Mouse (Mus musculus) heart, embryonic 14.5 days (tissue): ENCODE measurements around the gene Vldlr. TPM values are rescaled to one million over a fixed set of nuclear protein-coding genes. Genes with fewer than 3 reads are reported as not detected.

Experiments used
- ATAC-seq: fragments of 200-750 bp; cut with Nextera tagmentation; 2 replicates; pipeline ENCODE4 v1.8.0; 2017; ENCODE audit warnings: low read depth, moderate TSS enrichment; ENCODE audit not compliant: insufficient number of reproducible peaks, insufficient read depth, low FRiP score
- H3K27ac ChIP-seq, 2 experiments: fragments of 200-500 bp in 1 of 2; fragments of 300-500 bp in 1 of 2; sonication (generic) in 1 of 2; replicated peaks in 1 of 2; 2 replicates each; pipeline ENCODE4 v1.5.1; 2012 to 2014; ENCODE audit warnings: low read depth in 2 of 2, low read length in 2 of 2, control low read depth in 1 of 2, mild to moderate bottlenecking in 1 of 2, mixed read lengths in 1 of 2; ENCODE audit not compliant: control insufficient read depth in 1 of 2, insufficient read depth in 1 of 2
- H3K27me3 ChIP-seq: fragments of 300-500 bp; sonication (generic); 2 replicates; pipeline ENCODE4 v1.6.1; 2014; ENCODE audit warnings: mild to moderate bottlenecking, low read length, control low read depth; ENCODE audit not compliant: control insufficient read depth, insufficient read depth
- H3K36me3 ChIP-seq: fragments of 300-500 bp; sonication (generic); 2 replicates; pipeline ENCODE4 v1.6.1; 2014; ENCODE audit warnings: mild to moderate bottlenecking, control low read depth, low read length, mixed read lengths; ENCODE audit not compliant: control insufficient read depth, insufficient read depth
- H3K4me1 ChIP-seq, 2 experiments: fragments of 200-500 bp in 1 of 2; fragments of 300-500 bp in 1 of 2; sonication (generic) in 1 of 2; 2 replicates each; pipeline ENCODE4 v1.6.1; 2012 to 2014; ENCODE audit warnings: low read length in 2 of 2, control low read depth in 1 of 2, mixed read lengths in 1 of 2; ENCODE audit not compliant: control insufficient read depth in 2 of 2, insufficient read depth in 2 of 2
- H3K4me2 ChIP-seq: fragments of 300-500 bp; sonication (generic); 2 replicates; pipeline ENCODE4 v1.6.1; 2014; ENCODE audit warnings: mild to moderate bottlenecking, low read length
- H3K4me3 ChIP-seq, 2 experiments: fragments of 200-500 bp in 1 of 2; fragments of 300-500 bp in 1 of 2; sonication (generic) in 1 of 2; 2 replicates each; pipeline ENCODE4 v1.5.1; 2012 to 2014; ENCODE audit warnings: low read length in 2 of 2, mild to moderate bottlenecking in 2 of 2, control low read depth in 1 of 2, low read depth in 1 of 2, moderate library complexity in 1 of 2; ENCODE audit not compliant: control insufficient read depth in 1 of 2, insufficient read depth in 1 of 2
- H3K9ac ChIP-seq: fragments of 300-500 bp; sonication (generic); 2 replicates; pipeline ENCODE4 v1.6.1; 2014; ENCODE audit warnings: mild to moderate bottlenecking, low read length
- H3K9me3 ChIP-seq: fragments of 300-500 bp; sonication (generic); 2 replicates; pipeline ENCODE4 v1.6.1; 2016; ENCODE audit warnings: low read length, control low read depth; ENCODE audit not compliant: control insufficient read depth
- WGBS: fragments of 180-500 bp; shearing (Covaris S2); extraction: QIAGEN DNeasy Blood & Tissue Kit; methylation state at CpG from one replicate; pipeline ENCODE4 v1.1.7; 2014; 5-methylcytosine and 5-hydroxymethylcytosine counted together
- polyA plus RNA-seq: library from polyadenylated mRNA; unstranded; fragments of >200 nt; fragmentation: Nextera tagmentation; extraction: Ambion mirVana; gene quantifications from 2 replicates; pipeline ENCODE4 v1.2.1, GENCODE M21; 2014

The Vldlr gene
- polyA plus RNA-seq, 1 experiment from 2014 or later = 31.5 TPM

DNA sequence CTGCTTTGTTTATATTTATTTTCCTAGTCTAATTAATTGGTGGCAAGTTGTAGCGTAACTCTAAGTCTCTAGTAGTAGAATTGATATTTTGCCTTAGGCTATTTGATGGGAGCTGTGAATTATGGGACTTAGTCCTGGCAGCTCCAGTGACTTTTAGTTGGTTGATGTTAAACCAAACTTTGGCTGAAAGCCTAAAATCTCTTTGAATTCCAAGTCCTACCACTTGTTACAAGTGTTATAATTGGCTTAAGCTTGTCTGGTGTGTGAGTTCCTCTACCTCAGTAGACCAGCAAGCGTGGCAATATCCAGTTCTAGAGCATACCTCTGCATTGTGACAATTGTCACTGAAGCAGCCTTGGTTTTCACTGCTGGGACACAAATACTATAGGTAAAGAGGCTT lies 17.1 kb downstream of the Vldlr start:
- no peak overlapping the region for H3K27ac ChIP-seq
- no peaks in the 10 kb centered on the region for H3K27me3 ChIP-seq
- ATAC-seq = no peak
- WGBS = 76% methylated on average over 2 of the region's 2 CpGs
- H3K4me1 ChIP-seq = peaks cover 0 to 3% of the 10 kb centered on the region in 2 experiments; a peak in 1 of 4 replicates
- no peak overlapping the region for H3K4me2 ChIP-seq
- no peak overlapping the region for H3K4me3 ChIP-seq
- H3K36me3 ChIP-seq = peaks cover 64% of the 10 kb centered on the region
- H3K9me3 ChIP-seq = no peaks in the 10 kb centered on the region
- no peak overlapping the region for H3K9ac ChIP-seq

DNA sequence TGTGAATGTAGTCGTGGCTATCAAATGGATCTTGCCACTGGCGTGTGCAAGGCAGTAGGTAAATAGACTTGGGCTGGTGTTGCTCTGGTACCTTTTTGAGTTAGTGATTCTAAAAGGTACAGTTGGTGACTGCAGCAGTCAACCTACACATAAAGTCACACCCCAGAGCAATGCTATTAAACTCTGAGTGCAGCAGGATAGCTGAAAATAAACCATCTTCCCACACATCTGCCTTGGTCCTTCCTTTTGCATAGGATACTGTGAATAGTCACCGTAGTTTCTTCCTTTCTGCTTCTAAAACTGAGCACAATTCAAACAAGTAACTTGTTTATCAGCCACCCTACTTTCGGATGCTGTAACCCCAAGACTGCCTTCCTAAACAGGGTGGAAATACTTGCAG lies 23.6 kb downstream of the Vldlr start:
- no peak overlapping the region for H3K4me3 ChIP-seq
- peaks cover 73% of the 10 kb centered on the region for H3K36me3 ChIP-seq
- no peaks in the 10 kb centered on the region for H3K4me1 ChIP-seq
- 86% methylated on average over 4 of the region's 4 CpGs for WGBS
- H3K4me2 ChIP-seq = no peak overlapping the region
- H3K27ac ChIP-seq = no peak overlapping the region
- no peak for ATAC-seq
- H3K9ac ChIP-seq = no peak overlapping the region
- no peaks in the 10 kb centered on the region for H3K9me3 ChIP-seq
- no peaks in the 10 kb centered on the region for H3K27me3 ChIP-seq

DNA sequence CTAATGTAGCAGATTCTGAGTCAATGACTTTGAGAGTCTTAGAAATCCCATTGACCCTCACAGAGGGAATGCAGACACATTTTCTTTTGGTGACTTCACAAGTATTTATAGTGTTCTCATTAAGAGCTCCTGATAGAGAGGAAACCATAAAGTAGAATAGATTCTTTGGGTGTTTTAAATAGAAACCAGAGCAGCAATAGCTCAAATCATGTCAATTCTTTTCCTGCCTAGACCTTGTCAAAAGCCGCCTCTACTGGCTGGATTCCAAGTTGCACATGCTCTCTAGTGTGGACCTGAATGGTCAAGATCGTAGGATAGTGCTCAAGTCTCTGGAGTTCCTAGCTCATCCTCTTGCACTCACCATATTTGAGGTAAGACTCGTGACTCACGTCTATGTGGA lies 27.2 kb downstream of the Vldlr start:
- Histone ChIP-seq H3K4me1 (no peaks in the 10 kb centered on the region), H3K4me2 (no peak overlapping the region), H3K9me3 (no peaks in the 10 kb centered on the region), H3K4me3 (no peak overlapping the region), H3K9ac (no peak overlapping the region), H3K36me3 (peaks cover 78% of the 10 kb centered on the region), H3K27ac (peak overlapping the region; percentile 72 to 77), H3K27me3 (no peaks in the 10 kb centered on the region)
- 31% methylated on average over 4 of the region's 4 CpGs for WGBS
- 0 out of 2 replicates have a peak, but pooled peaks have one; percentile 50 for ATAC-seq

DNA sequence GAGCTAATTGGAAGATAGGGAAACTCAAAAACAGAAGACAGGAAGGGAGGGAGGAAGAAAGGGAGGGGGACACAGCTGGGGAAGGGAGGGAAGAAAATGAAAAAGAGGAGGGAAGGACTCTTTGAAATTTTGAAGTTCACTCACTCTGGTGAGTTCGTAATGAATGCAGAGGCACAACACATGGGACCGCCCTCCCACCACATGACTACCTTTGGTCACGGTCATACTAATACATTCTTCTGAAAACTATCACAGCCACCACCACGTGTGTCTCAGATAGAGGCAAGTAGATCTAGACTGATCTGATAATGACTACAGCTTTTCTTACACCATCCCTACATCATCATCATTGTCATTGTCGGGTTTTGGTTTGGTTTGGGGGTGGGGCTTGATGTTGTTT lies 38.5 kb downstream of the Vldlr start:
- WGBS = 89% methylated on average over 5 of the region's 5 CpGs
- Histone ChIP-seq H3K9me3 (no peaks in the 10 kb centered on the region), H3K27me3 (no peaks in the 10 kb centered on the region), H3K27ac (no peak overlapping the region), H3K4me2 (no peak overlapping the region), H3K4me1 (no peaks in the 10 kb centered on the region), H3K4me3 (no peak overlapping the region), H3K36me3 (peaks cover 17% of the 10 kb centered on the region), H3K9ac (no peak overlapping the region)
- no peak for ATAC-seq

DNA sequence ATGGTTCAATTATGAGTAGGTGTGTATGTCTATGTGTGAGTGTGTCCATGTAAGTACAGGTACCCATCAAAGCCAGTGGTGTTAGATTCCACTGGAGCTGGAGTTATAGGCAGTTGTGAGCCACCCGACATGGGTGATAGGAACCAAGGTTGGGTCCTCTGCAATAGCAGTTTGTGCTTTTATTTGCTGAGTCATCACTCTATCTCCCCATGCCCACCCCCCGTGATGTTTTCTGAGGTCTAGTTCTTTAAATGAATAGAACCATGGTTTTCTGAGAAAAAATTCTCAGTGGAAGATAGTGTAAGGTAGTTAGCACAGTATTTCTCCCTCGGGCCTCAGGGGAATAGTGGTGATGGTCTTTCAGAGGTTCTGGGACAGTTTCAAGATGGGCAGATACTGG lies 39.4 kb downstream of the Vldlr start:
- Histone ChIP-seq H3K9ac (no peak overlapping the region), H3K9me3 (no peaks in the 10 kb centered on the region), H3K36me3 (peaks cover 8% of the 10 kb centered on the region; the same call in 1 of the 2 replicates), H3K4me2 (no peak overlapping the region), H3K4me1 (no peaks in the 10 kb centered on the region), H3K27ac (no peak overlapping the region), H3K4me3 (no peak overlapping the region), H3K27me3 (no peaks in the 10 kb centered on the region)
- ATAC-seq = no peak
- WGBS = 78% methylated on average over 3 of the region's 3 CpGs

DNA sequence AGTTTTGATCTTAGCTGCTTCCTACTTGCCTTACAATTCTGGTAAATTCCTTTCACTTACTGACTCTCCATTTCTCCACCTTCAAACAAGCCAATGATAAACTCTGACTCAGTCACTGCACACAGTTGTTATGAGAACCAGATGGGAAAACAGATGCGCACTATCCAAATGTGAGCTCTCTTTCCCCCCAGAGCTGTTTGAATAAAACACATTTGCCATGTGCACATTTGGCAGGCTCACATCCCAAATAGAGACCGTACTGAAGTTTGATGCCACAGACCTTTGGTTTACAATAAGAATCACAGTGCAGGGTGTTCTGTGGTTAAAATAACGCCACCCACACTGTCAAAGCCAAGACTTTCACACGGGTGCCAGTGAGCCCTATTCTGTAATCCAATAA lies 43.8 kb downstream of the Vldlr start:
- no peak for ATAC-seq
- Histone ChIP-seq H3K4me2 (no peak overlapping the region), H3K4me1 (peaks cover 0 to 2% of the 10 kb centered on the region in 2 experiments; a peak in 1 of 4 replicates), H3K27ac (no peak overlapping the region), H3K27me3 (no peaks in the 10 kb centered on the region), H3K4me3 (no peak overlapping the region), H3K9me3 (no peaks in the 10 kb centered on the region), H3K9ac (no peak overlapping the region), H3K36me3 (no peaks in the 10 kb centered on the region)
- 79% methylated on average over 4 of the region's 4 CpGs for WGBS

DNA sequence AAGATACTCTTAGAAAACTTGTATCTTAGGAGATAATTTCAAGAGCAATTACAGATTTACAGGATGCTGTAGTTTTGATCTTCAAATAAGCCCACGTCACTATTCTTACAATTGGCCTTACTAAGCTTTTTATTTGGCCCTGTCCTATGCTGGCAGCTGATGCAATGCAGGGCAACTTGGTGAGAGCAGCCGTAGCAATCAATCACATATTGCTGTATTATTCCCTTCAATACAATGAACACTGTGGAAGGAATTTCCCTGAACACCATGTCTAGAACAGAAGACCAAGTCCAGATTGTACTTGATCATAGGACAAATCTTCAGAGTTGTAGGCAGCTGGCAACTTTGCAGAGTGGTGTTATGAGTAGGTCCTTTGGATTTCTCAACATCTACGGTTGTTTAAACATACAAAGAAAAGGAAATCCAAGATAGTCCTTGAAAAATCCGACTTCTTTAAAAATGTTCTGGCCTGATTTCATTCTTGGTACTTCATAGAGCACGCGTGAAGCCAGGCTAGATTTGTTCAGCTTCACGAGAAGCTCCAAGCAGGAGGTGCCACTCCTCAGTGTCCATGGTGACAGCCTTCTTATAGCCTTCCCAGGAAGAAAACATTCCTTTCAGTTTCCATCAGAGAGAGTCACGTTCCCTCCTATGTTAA lies 44.5 kb downstream of the Vldlr start:
- ATAC-seq = no peak
- H3K9me3 ChIP-seq = no peaks in the 10 kb centered on the region
- WGBS = 79% methylated on average over 8 of the region's 8 CpGs

DNA sequence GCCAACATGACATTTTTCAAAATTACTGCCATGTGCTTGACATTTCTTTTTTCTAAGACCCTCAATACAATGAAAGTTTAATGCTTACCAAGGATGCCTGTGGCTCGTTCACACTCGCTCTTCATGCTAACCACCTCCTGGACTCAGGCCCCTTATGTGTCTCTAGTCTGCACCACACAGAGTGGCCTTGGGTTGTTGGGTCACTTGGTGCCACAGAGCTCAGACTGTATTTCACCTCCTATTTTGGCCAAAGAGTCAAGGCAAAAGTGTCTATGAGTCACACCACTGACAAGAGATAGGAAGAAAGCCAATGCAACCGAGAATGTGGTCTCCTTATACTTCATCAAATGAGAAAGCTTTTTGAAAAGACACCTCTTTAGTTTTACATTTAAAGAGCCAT lies 45.9 kb downstream of the Vldlr start:
- Histone ChIP-seq H3K4me3 (no peak overlapping the region), H3K27ac (no peak overlapping the region), H3K4me1 (peaks cover 0 to 2% of the 10 kb centered on the region in 2 experiments; a peak in 1 of 4 replicates), H3K9ac (no peak overlapping the region), H3K4me2 (no peak overlapping the region), H3K27me3 (no peaks in the 10 kb centered on the region), H3K9me3 (no peaks in the 10 kb centered on the region), H3K36me3 (no peaks in the 10 kb centered on the region)
- ATAC-seq = no peak
- WGBS = 67% methylated on average over 3 of the region's 3 CpGs

More for the DNA sequence above, 44.5 kb downstream of the Vldlr start:
- Histone ChIP-seq H3K4me1 (peaks cover 0 to 2% of the 10 kb centered on the region in 2 experiments; a peak in 1 of 4 replicates), H3K4me2 (no peak overlapping the region), H3K27me3 (no peaks in the 10 kb centered on the region), H3K4me3 (no peak overlapping the region), H3K9ac (no peak overlapping the region), H3K36me3 (no peaks in the 10 kb centered on the region), H3K27ac (no peak overlapping the region)
